Mouse (Mus musculus) liver, postnatal 0 days (tissue): ENCODE results near the gene Rab11fip5. TPM values are rescaled to one million over a fixed set of nuclear protein-coding genes. Genes with fewer than 3 reads are reported as not detected.

Experiments
- ATAC-seq: fragments of 200-750 bp; cut with Nextera tagmentation; 2 replicates; pipeline ENCODE4 v1.8.0; 2017; ENCODE audit warnings: mild to moderate bottlenecking, moderate library complexity
- DNase-seq: peaks from one replicate; pipeline ENCODE4 v3.0.0-alpha.2; 2016
- H3K27ac ChIP-seq: fragments of 300-500 bp; sonication (generic); 2 replicates; pipeline ENCODE4 v1.5.1; 2014; ENCODE audit warnings: antibody characterized with exemption, moderate library complexity, mild to moderate bottlenecking, low read depth
- H3K27me3 ChIP-seq: fragments of 300-500 bp; sonication (generic); 2 replicates; pipeline ENCODE4 v1.6.1; 2014; ENCODE audit warnings: low read length, control low read depth, mixed read lengths; ENCODE audit not compliant: insufficient read depth
- H3K36me3 ChIP-seq: fragments of 300-500 bp; sonication (generic); replicated peaks from 2 replicates; pipeline ENCODE4 v1.6.1; 2014; ENCODE audit warnings: mild to moderate bottlenecking, control low read depth, low read length, moderate library complexity, mixed read lengths; ENCODE audit not compliant: insufficient read depth
- H3K4me1 ChIP-seq: fragments of 300-500 bp; sonication (generic); 2 replicates; pipeline ENCODE4 v1.6.1; 2014; ENCODE audit warnings: antibody characterized with exemption, mild to moderate bottlenecking, control low read depth; ENCODE audit not compliant: insufficient read depth
- H3K4me2 ChIP-seq: fragments of 300-500 bp; sonication (generic); 2 replicates; pipeline ENCODE4 v1.6.1; 2014; ENCODE audit warnings: low read depth, mild to moderate bottlenecking, low read length, moderate library complexity, mixed read lengths
- H3K4me3 ChIP-seq: fragments of 300-500 bp; sonication (generic); 2 replicates; pipeline ENCODE4 v1.5.1; 2014; ENCODE audit warnings: low read depth, low read length
- H3K9ac ChIP-seq: fragments of 300-500 bp; sonication (generic); replicated peaks from 2 replicates; pipeline ENCODE4 v1.6.1; 2014; ENCODE audit warnings: mild to moderate bottlenecking, moderate library complexity
- H3K9me3 ChIP-seq: fragments of 300-500 bp; sonication (generic); 2 replicates; pipeline ENCODE4 v1.6.1; 2016; ENCODE audit warnings: mild to moderate bottlenecking, control low read depth, low read length, mixed read lengths
- CTCF ChIP-seq: sonication (generic); IDR thresholded peaks from 2 replicates; pipeline ENCODE4 v1.5.1; 2016; ENCODE audit warnings: antibody characterized with exemption, low read depth
- EP300 ChIP-seq: IDR thresholded peaks from 2 replicates; pipeline ENCODE4 v1.6.1; 2016; ENCODE audit warnings: antibody characterized with exemption, low read depth, mild to moderate bottlenecking
- WGBS: fragments of 180-500 bp; shearing (Covaris S2); extraction: QIAGEN DNeasy Blood & Tissue Kit; methylation state at CpG from one replicate; pipeline ENCODE4 v1.1.7; 2014; ENCODE audit not compliant: insufficient replicate concordance; 5-methylcytosine and 5-hydroxymethylcytosine counted together
- polyA plus RNA-seq: library from polyadenylated mRNA; unstranded; fragments of >200 nt; fragmentation: Nextera tagmentation; extraction: Ambion mirVana; gene quantifications from 2 replicates; pipeline ENCODE4 v1.2.1, GENCODE M21; 2015

Rab11fip5 gene
- polyA plus RNA-seq, 1 experiment from 2014 or later = 1.1 TPM

GRCm38 (mm10) chr6:85364439-85364838 lies 10.0 kb downstream of the Rab11fip5 start:
- WGBS = 62% methylated on average over 5 of the region's 5 CpGs
- Histone ChIP-seq H3K9me3 (no peaks in the 10 kb centered on the region), H3K27ac (no peak overlapping the region), H3K4me3 (no peak overlapping the region), H3K4me1 (peaks cover 2% of the 10 kb centered on the region; the same call in 1 of the 2 replicates), H3K9ac (no peak overlapping the region), H3K27me3 (no peaks in the 10 kb centered on the region), H3K36me3 (no peaks in the 10 kb centered on the region), H3K4me2 (no peak overlapping the region)
- TF ChIP-seq CTCF = no peak
- TF ChIP-seq EP300 = no peak
- no peak for ATAC-seq
- no peak for DNase-seq

- ATAC-seq = no peak
- Histone ChIP-seq H3K4me2 (no peak overlapping the region), H3K27me3 (no peaks in the 10 kb centered on the region), H3K9ac (no peak overlapping the region), H3K4me1 (0 out of 2 replicates have a peak, but pooled peaks cover 2% of the 10 kb centered on the region), H3K36me3 (no peaks in the 10 kb centered on the region), H3K9me3 (no peaks in the 10 kb centered on the region), H3K27ac (no peak overlapping the region), H3K4me3 (no peak overlapping the region)
- TF ChIP-seq EP300 (no peak), CTCF (no peak)
- DNase-seq = no peak
- WGBS = 78% methylated on average over 4 of the region's 4 CpGs
These were observed 10.6 kb downstream of the Rab11fip5 start for GRCm38 (mm10) chr6:85363906-85364260.

- WGBS = 83% methylated on average over 5 of the region's 5 CpGs
- H3K4me2 ChIP-seq = no peak overlapping the region
- ATAC-seq = no peak
These were observed 11.1 kb downstream of the Rab11fip5 start for GRCm38 (mm10) chr6:85363231-85363905.

GRCm38 (mm10) chr6:85362610-85363009 lies 11.8 kb downstream of the Rab11fip5 start:
- no peaks in the 10 kb centered on the region for H3K36me3 ChIP-seq
- ATAC-seq (no peak), DNase-seq (no peak)
- TF ChIP-seq CTCF (no peak), EP300 (no peak)
- no peaks in the 10 kb centered on the region for H3K4me1 ChIP-seq
- H3K4me2 ChIP-seq = no peak overlapping the region
- no peak overlapping the region for H3K9ac ChIP-seq
- 77% methylated on average over 5 of the region's 5 CpGs for WGBS
- H3K27ac ChIP-seq = no peak overlapping the region
- no peak overlapping the region for H3K4me3 ChIP-seq
- no peaks in the 10 kb centered on the region for H3K27me3 ChIP-seq
- no peaks in the 10 kb centered on the region for H3K9me3 ChIP-seq

More at GRCm38 (mm10) chr6:85363231-85363905, 11.1 kb downstream of the Rab11fip5 start:
- no peak overlapping the region for H3K27ac ChIP-seq
- DNase-seq = no peak
- H3K4me3 ChIP-seq = no peak overlapping the region
- H3K9me3 ChIP-seq = no peaks in the 10 kb centered on the region
- H3K36me3 ChIP-seq = no peaks in the 10 kb centered on the region
- TF ChIP-seq CTCF = peak; percentile 15; the same call in 1 of the 2 replicates
- TF ChIP-seq EP300 = no peak
- 0 out of 2 replicates have a peak, but pooled peaks cover 2% of the 10 kb centered on the region for H3K4me1 ChIP-seq
- H3K9ac ChIP-seq = no peak overlapping the region
- H3K27me3 ChIP-seq = no peaks in the 10 kb centered on the region

GRCm38 (mm10) chr6:85360311-85360710 lies 14.1 kb downstream of the Rab11fip5 start:
- H3K4me1 ChIP-seq = no peaks in the 10 kb centered on the region
- WGBS = 62% methylated on average over 5 of the region's 5 CpGs
- no peak for DNase-seq
- H3K4me3 ChIP-seq = no peak overlapping the region
- H3K36me3 ChIP-seq = no peaks in the 10 kb centered on the region
- no peak overlapping the region for H3K4me2 ChIP-seq
- no peak overlapping the region for H3K9ac ChIP-seq
- no peaks in the 10 kb centered on the region for H3K27me3 ChIP-seq
- TF ChIP-seq CTCF (no peak), EP300 (no peak)
- ATAC-seq = no peak
- H3K9me3 ChIP-seq = no peaks in the 10 kb centered on the region
- H3K27ac ChIP-seq = no peak overlapping the region

GRCm38 (mm10) chr6:85358877-85359276 lies 15.6 kb downstream of the Rab11fip5 start:
- TF ChIP-seq EP300 (no peak), CTCF (no peak)
- DNase-seq = no peak
- 59% methylated on average over 1 of the region's 1 CpGs for WGBS

More at GRCm38 (mm10) chr6:85358877-85359276, 15.6 kb downstream of the Rab11fip5 start:
- Histone ChIP-seq H3K36me3 (no peaks in the 10 kb centered on the region), H3K4me2 (no peak overlapping the region), H3K27me3 (no peaks in the 10 kb centered on the region), H3K9ac (no peak overlapping the region), H3K4me3 (no peak overlapping the region), H3K9me3 (no peaks in the 10 kb centered on the region), H3K27ac (no peak overlapping the region), H3K4me1 (no peaks in the 10 kb centered on the region)
- no peak for ATAC-seq
